Mouse (Mus musculus) liver, postnatal 0 days (tissue): Measurements from ENCODE around the gene Cbx1. TPM values are rescaled to one million over a fixed set of nuclear protein-coding genes. Genes with fewer than 3 reads are reported as not detected.

ENCODE experiments used
- ATAC-seq: fragments of 200-750 bp; cut with Nextera tagmentation; 2 replicates; pipeline ENCODE4 v1.8.0; 2017; ENCODE audit warnings: mild to moderate bottlenecking, moderate library complexity
- DNase-seq: peaks from one replicate; pipeline ENCODE4 v3.0.0-alpha.2; 2016
- H3K27ac ChIP-seq: fragments of 300-500 bp; sonication (generic); 2 replicates; pipeline ENCODE4 v1.5.1; 2014; ENCODE audit warnings: antibody characterized with exemption, moderate library complexity, mild to moderate bottlenecking, low read depth
- H3K27me3 ChIP-seq: fragments of 300-500 bp; sonication (generic); 2 replicates; pipeline ENCODE4 v1.6.1; 2014; ENCODE audit warnings: low read length, control low read depth, mixed read lengths; ENCODE audit not compliant: insufficient read depth
- H3K36me3 ChIP-seq: fragments of 300-500 bp; sonication (generic); replicated peaks from 2 replicates; pipeline ENCODE4 v1.6.1; 2014; ENCODE audit warnings: mild to moderate bottlenecking, control low read depth, low read length, moderate library complexity, mixed read lengths; ENCODE audit not compliant: insufficient read depth
- H3K4me1 ChIP-seq: fragments of 300-500 bp; sonication (generic); 2 replicates; pipeline ENCODE4 v1.6.1; 2014; ENCODE audit warnings: antibody characterized with exemption, mild to moderate bottlenecking, control low read depth; ENCODE audit not compliant: insufficient read depth
- H3K4me2 ChIP-seq: fragments of 300-500 bp; sonication (generic); 2 replicates; pipeline ENCODE4 v1.6.1; 2014; ENCODE audit warnings: low read depth, mild to moderate bottlenecking, low read length, moderate library complexity, mixed read lengths
- H3K4me3 ChIP-seq: fragments of 300-500 bp; sonication (generic); 2 replicates; pipeline ENCODE4 v1.5.1; 2014; ENCODE audit warnings: low read depth, low read length
- H3K9ac ChIP-seq: fragments of 300-500 bp; sonication (generic); replicated peaks from 2 replicates; pipeline ENCODE4 v1.6.1; 2014; ENCODE audit warnings: mild to moderate bottlenecking, moderate library complexity
- H3K9me3 ChIP-seq: fragments of 300-500 bp; sonication (generic); 2 replicates; pipeline ENCODE4 v1.6.1; 2016; ENCODE audit warnings: mild to moderate bottlenecking, control low read depth, low read length, mixed read lengths
- CTCF ChIP-seq: sonication (generic); IDR thresholded peaks from 2 replicates; pipeline ENCODE4 v1.5.1; 2016; ENCODE audit warnings: antibody characterized with exemption, low read depth
- EP300 ChIP-seq: IDR thresholded peaks from 2 replicates; pipeline ENCODE4 v1.6.1; 2016; ENCODE audit warnings: antibody characterized with exemption, low read depth, mild to moderate bottlenecking
- WGBS: fragments of 180-500 bp; shearing (Covaris S2); extraction: QIAGEN DNeasy Blood & Tissue Kit; methylation state at CpG from one replicate; pipeline ENCODE4 v1.1.7; 2014; ENCODE audit not compliant: insufficient replicate concordance; 5-methylcytosine and 5-hydroxymethylcytosine counted together
- polyA plus RNA-seq: library from polyadenylated mRNA; unstranded; fragments of >200 nt; fragmentation: Nextera tagmentation; extraction: Ambion mirVana; gene quantifications from 2 replicates; pipeline ENCODE4 v1.2.1, GENCODE M21; 2015

The Cbx1 gene
- polyA plus RNA-seq, 1 experiment from 2014 or later = 24.9 TPM

GRCm38 (mm10) chr11:96762742-96763470 lies 26.0 kb upstream of the Cbx1 start:
- Histone ChIP-seq H3K9ac (no peak overlapping the region), H3K36me3 (peaks cover 7% of the 10 kb centered on the region; the same call in 1 of the 2 replicates), H3K27ac (no peak overlapping the region), H3K9me3 (no peaks in the 10 kb centered on the region), H3K27me3 (no peaks in the 10 kb centered on the region), H3K4me3 (no peak overlapping the region), H3K4me1 (0 out of 2 replicates have a peak, but pooled peaks cover 6% of the 10 kb centered on the region), H3K4me2 (no peak overlapping the region)
- DNase-seq = no peak
- no peak for TF ChIP-seq CTCF
- TF ChIP-seq EP300 = no peak
- WGBS = 76% methylated on average over 15 of the region's 15 CpGs
- no peak for ATAC-seq

- Histone ChIP-seq H3K36me3 (peaks cover 22% of the 10 kb centered on the region), H3K27ac (peak overlapping the region; percentile 69), H3K9ac (no peak overlapping the region), H3K4me2 (no peak overlapping the region), H3K4me1 (0 out of 2 replicates have a peak, but pooled peaks cover 6% of the 10 kb centered on the region), H3K4me3 (no peak overlapping the region), H3K9me3 (no peaks in the 10 kb centered on the region), H3K27me3 (no peaks in the 10 kb centered on the region)
- ATAC-seq (no peak), DNase-seq (no peak)
- no peak for TF ChIP-seq EP300
- no peak for TF ChIP-seq CTCF
- 56% methylated on average over 13 of the region's 13 CpGs for WGBS
Observed at GRCm38 (mm10) chr11:96764511-96765350, 24.2 kb upstream of the Cbx1 start.

GRCm38 (mm10) chr11:96765645-96766044 lies 23.3 kb upstream of the Cbx1 start:
- Histone ChIP-seq H3K4me3 (no peak overlapping the region), H3K27me3 (no peaks in the 10 kb centered on the region), H3K36me3 (peaks cover 30% of the 10 kb centered on the region), H3K4me1 (0 out of 2 replicates have a peak, but pooled peaks cover 6% of the 10 kb centered on the region), H3K9me3 (no peaks in the 10 kb centered on the region), H3K27ac (peak overlapping the region; percentile 69), H3K4me2 (0 out of 2 replicates have a peak overlapping the region, but pooled peaks have one; percentile 9), H3K9ac (no peak overlapping the region)
- TF ChIP-seq CTCF (no peak), EP300 (no peak)
- WGBS = 13% methylated on average over 7 of the region's 7 CpGs
- DNase-seq (no peak), ATAC-seq (peak; percentile 61)

DNA sequence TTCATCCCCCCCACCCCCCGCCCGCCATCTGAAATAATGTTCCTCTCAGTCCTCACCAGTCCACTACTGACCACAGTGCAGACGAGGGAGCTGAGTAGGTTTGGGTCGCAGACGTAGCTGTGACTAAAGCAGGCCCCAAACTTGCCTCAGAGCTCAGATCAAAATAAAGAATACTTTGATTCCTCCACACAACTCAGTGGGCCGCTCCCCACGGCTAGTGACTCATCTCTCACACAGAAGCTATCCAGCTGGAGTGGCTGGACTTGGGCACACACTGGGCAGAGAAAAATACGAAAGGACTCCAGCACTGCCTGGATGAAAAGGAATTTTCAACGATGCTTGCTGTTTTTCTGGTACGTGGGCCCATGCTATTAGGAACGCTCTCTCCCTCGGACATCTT lies 22.4 kb upstream of the Cbx1 start:
- ATAC-seq (no peak), DNase-seq (no peak)
- H3K27me3 ChIP-seq = no peaks in the 10 kb centered on the region
- H3K9me3 ChIP-seq = no peaks in the 10 kb centered on the region
- H3K4me3 ChIP-seq = no peak overlapping the region
- no peak overlapping the region for H3K4me2 ChIP-seq
- TF ChIP-seq EP300 (no peak), CTCF (no peak)
- peaks cover 38% of the 10 kb centered on the region for H3K36me3 ChIP-seq
- 0 out of 2 replicates have a peak, but pooled peaks cover 6% of the 10 kb centered on the region for H3K4me1 ChIP-seq
- WGBS = 83% methylated on average over 12 of the region's 12 CpGs
- peak overlapping the region; percentile 55; the same call in 1 of the 2 replicates for H3K27ac ChIP-seq
- no peak overlapping the region for H3K9ac ChIP-seq

DNA sequence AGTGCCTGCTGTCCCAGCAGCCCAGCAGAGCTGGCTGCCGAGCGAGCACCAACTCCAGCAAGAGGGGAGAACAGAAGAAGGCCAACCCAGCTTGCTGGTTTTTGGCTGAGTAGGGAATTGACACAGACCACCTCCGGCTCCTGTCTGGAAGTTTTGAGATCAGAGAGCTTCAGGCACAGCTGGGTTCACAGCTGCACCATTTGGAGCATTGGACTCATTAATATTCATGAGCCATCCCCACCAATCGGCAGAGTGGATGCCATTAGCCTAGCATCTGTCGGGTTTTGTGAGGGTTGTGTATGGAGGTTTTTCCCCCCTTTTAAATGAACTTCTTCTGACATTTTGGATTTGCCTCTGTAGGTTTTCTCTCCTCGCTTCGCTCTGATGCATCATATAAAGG lies 21.8 kb upstream of the Cbx1 start:
- TF ChIP-seq CTCF (no peak), EP300 (no peak)
- WGBS = 79% methylated on average over 7 of the region's 7 CpGs
- Histone ChIP-seq H3K9ac (no peak overlapping the region), H3K4me1 (0 out of 2 replicates have a peak, but pooled peaks cover 6% of the 10 kb centered on the region), H3K4me2 (no peak overlapping the region), H3K27ac (no peak overlapping the region), H3K36me3 (peaks cover 44% of the 10 kb centered on the region), H3K9me3 (no peaks in the 10 kb centered on the region), H3K4me3 (no peak overlapping the region), H3K27me3 (no peaks in the 10 kb centered on the region)
- no peak for ATAC-seq
- no peak for DNase-seq

GRCm38 (mm10) chr11:96768240-96768639 lies 20.7 kb upstream of the Cbx1 start:
- H3K4me1 ChIP-seq = 0 out of 2 replicates have a peak, but pooled peaks cover 6% of the 10 kb centered on the region
- peaks cover 54% of the 10 kb centered on the region for H3K36me3 ChIP-seq
- H3K27ac ChIP-seq = no peak overlapping the region
- TF ChIP-seq EP300 = no peak
- TF ChIP-seq CTCF = no peak
- H3K27me3 ChIP-seq = no peaks in the 10 kb centered on the region
- WGBS = 63% methylated on average over 9 of the region's 9 CpGs
- H3K4me2 ChIP-seq = no peak overlapping the region
- no peak overlapping the region for H3K9ac ChIP-seq
- no peaks in the 10 kb centered on the region for H3K9me3 ChIP-seq
- ATAC-seq (no peak), DNase-seq (no peak)
- H3K4me3 ChIP-seq = no peak overlapping the region
